Mouse (Mus musculus) lung, adult 18-20 months (tissue): Measurements from ENCODE around the gene Il6st.

Experiments
- DNase-seq, 2 experiments: peaks; one replicate each; pipeline ENCODE4 v3.0.0; 2022; ENCODE audit warnings: mixed read lengths in 2 of 2

The Il6st gene

GRCm38 (mm10) chr13:112486676-112487075, 22.8 kb downstream of the Il6st start:
- no peak for DNase-seq

GRCm38 (mm10) chr13:112490036-112490435, 26.2 kb downstream of the Il6st start:
- DNase-seq, result no peak

GRCm38 (mm10) chr13:112491636-112492284, 27.9 kb downstream of the Il6st start:
- no peak for DNase-seq

GRCm38 (mm10) chr13:112492285-112492678, 28.4 kb downstream of the Il6st start:
- DNase-seq, result no peak

GRCm38 (mm10) chr13:112494590-112494989, 30.7 kb downstream of the Il6st start:
- DNase-seq, result no peak

GRCm38 (mm10) chr13:112500027-112500426, 36.2 kb downstream of the Il6st start:
- no peak for DNase-seq

GRCm38 (mm10) chr13:112500466-112500865, 36.6 kb downstream of the Il6st start:
- DNase-seq, result peak; percentile 20 to 31

GRCm38 (mm10) chr13:112503846-112504245, 40.0 kb downstream of the Il6st start:
- no peak for DNase-seq

GRCm38 (mm10) chr13:112505436-112505835, 41.6 kb downstream of the Il6st start:
- no peak for DNase-seq

- DNase-seq, result no peak
Observed at GRCm38 (mm10) chr13:112506766-112507165, 42.9 kb downstream of the Il6st start.

GRCm38 (mm10) chr13:112507691-112508090, 43.8 kb downstream of the Il6st start:
- no peak for DNase-seq

GRCm38 (mm10) chr13:112508487-112508886, 44.6 kb downstream of the Il6st start:
- DNase-seq, result no peak

GRCm38 (mm10) chr13:112509465-112509864, 45.6 kb downstream of the Il6st start:
- peak; percentile 34 to 46 for DNase-seq

- DNase-seq, result no peak
Observed at GRCm38 (mm10) chr13:112510437-112511212, 46.8 kb downstream of the Il6st start.

- peak; percentile 16 to 37 for DNase-seq
Observed at GRCm38 (mm10) chr13:112511261-112511660, 47.4 kb downstream of the Il6st start.

GRCm38 (mm10) chr13:112511810-112512209, 47.9 kb downstream of the Il6st start:
- no peak for DNase-seq

GRCm38 (mm10) chr13:112512824-112513223, 49.0 kb downstream of the Il6st start:
- no peak for DNase-seq

GRCm38 (mm10) chr13:112514546-112514945, 50.7 kb downstream of the Il6st start:
- DNase-seq, result no peak

- DNase-seq, result no peak
Observed at GRCm38 (mm10) chr13:112522261-112522660, 58.4 kb downstream of the Il6st start.

- DNase-seq, result no peak
Observed at GRCm38 (mm10) chr13:112522896-112523295, 59.0 kb downstream of the Il6st start.

GRCm38 (mm10) chr13:112523346-112523970, 59.6 kb downstream of the Il6st start:
- DNase-seq, result no peak

GRCm38 (mm10) chr13:112527186-112527585, 63.3 kb downstream of the Il6st start:
- no peak for DNase-seq

- DNase-seq, result peak; percentile 81 to 88
Observed at GRCm38 (mm10) chr13:112529893-112530292, 66.0 kb downstream of the Il6st start.

- DNase-seq, result no peak
Observed at GRCm38 (mm10) chr13:112532235-112532634, 68.4 kb downstream of the Il6st start.
